Mouse (Mus musculus) gastrocnemius, adult 2 months (tissue): ENCODE data around the gene Zc3hav1l. TPM values are rescaled to one million over a fixed set of nuclear protein-coding genes. Genes with fewer than 3 reads are reported as not detected.

Experiments used
- DNase-seq: peaks from one replicate; pipeline ENCODE4 v3.0.0; 2022
- H3K27ac ChIP-seq: fragments of 200-600 bp; 2 replicates; pipeline ENCODE4 v1.8.1; 2022; ENCODE audit warnings: mild to moderate bottlenecking
- H3K4me3 ChIP-seq: fragments of 200-600 bp; 2 replicates; pipeline ENCODE4 v1.8.1; 2022; ENCODE audit warnings: mild to moderate bottlenecking, moderate library complexity
- CTCF ChIP-seq: fragments of 200-600 bp; IDR thresholded peaks from 2 replicates; pipeline ENCODE4 v1.8.1; 2022; ENCODE audit warnings: antibody characterized with exemption, mild to moderate bottlenecking, moderate library complexity
- intact Hi-C: fragments of 180-260 bp; cut with DNase I; formaldehyde crosslinking; loops from one replicate; pipeline ENCODE4 v1.15.1; 2025
- total RNA-seq, 2 experiments: library from RNA; stranded (reverse); gene quantifications; 2 replicates each; pipeline ENCODE4 v1.2.3; 2021

The Zc3hav1l gene
- total RNA-seq, 2 experiments from 2014 or later = 0.31 to 0.61 TPM

DNA sequence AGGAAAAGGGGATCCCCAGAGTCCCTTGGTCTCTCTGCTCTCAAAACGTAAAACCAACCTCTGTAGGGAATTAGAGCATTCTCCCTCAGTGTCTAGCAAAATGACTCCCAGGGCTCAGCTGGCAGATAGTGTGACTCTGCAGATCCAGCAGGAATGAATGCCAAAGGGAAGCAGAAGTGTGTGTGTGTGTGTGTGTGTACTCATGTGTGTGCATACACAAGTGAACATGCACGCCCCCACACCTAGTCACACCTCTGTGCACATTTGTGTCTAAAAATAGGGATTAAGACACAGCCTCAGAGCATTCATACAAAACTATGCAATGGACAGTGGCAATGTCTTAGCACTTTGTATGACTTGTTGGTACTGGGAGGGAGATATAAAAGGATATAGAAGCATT lies 43.3 kb downstream of the Zc3hav1l start:
- no peak for TF ChIP-seq CTCF
- intact Hi-C loops = no loop called here
- no peak for DNase-seq
- Histone ChIP-seq H3K4me3 (no peak overlapping the region), H3K27ac (no peak overlapping the region)

DNA sequence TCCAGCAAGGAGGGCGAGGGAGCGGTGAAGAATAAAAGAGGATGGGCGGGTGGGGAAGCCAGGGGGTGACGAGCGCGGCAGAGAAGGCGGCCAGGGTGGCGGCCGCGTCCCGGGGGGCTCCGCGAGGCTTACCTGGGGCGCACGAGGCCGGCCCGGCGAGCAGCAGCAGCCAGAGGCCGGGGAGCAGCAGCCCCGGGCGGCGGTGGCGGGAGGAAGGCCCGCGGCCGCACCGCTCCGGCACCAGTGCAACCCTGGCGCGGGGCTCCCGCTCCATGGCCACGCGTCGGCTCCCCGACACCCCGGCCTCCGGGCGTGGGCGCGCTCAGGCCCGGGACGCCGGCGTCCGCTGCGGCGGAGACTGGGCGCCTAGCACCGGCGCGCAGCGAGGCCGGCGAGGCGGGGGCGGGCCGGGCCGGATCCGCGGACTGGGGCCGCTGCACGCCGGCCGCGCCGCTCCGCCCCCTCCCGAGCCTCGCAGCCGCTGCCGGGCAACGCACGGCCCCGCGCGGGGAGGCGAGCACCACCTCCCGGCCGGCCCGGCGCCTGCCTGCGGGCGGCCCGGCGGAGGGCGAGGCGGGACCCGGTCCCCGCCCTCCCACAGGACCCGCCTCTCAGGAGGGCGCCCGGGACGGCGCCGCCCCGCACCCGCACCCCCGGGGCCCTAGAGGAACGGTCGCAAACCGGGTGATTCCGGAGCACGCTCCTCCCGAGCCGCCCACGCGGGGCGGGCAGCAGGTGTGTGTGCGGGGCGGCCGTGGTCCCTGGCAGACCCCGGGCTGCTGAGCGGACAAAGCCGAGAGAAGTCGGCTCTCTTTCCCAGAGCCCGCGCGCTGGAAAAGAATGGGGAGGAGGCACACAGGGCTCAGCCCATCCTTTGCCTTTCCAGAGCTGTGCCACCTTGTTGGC lies 45.1 kb downstream of the Zc3hav1l start, which contains the start of gene D630045J12Rik:
Gene D630045J12Rik, minus strand, starts transcription at position 274 of the 906 bp plus-strand sequence.
- Histone ChIP-seq H3K4me3 (peak within 1 kb of the TSS; percentile 86), H3K27ac (peak within 1 kb of the TSS; percentile 72)
- peak; percentile 91 for DNase-seq
- intact Hi-C loops = loop anchor here (1.0 kb wide), 1 partner anchor 94 kb away; no protein-coding TSS in a partner anchor
- TF ChIP-seq CTCF = peak; percentile 44

GRCm38 (mm10) chr6:38252766-38253735 lies 46.0 kb downstream of the Zc3hav1l start:
- TF ChIP-seq CTCF = no peak
- no peak for DNase-seq
- intact Hi-C loops = no loop called here
- H3K27ac ChIP-seq = peak overlapping the region; percentile 31; the same call in 1 of the 2 replicates
- H3K4me3 ChIP-seq = peak overlapping the region; percentile 86

- no peak for TF ChIP-seq CTCF
- intact Hi-C loops = no loop called here
- no peak for DNase-seq
- no peak overlapping the region for H3K27ac ChIP-seq
- H3K4me3 ChIP-seq = no peak overlapping the region
Measured at GRCm38 (mm10) chr6:38252139-38252538, 46.9 kb downstream of the Zc3hav1l start.

DNA sequence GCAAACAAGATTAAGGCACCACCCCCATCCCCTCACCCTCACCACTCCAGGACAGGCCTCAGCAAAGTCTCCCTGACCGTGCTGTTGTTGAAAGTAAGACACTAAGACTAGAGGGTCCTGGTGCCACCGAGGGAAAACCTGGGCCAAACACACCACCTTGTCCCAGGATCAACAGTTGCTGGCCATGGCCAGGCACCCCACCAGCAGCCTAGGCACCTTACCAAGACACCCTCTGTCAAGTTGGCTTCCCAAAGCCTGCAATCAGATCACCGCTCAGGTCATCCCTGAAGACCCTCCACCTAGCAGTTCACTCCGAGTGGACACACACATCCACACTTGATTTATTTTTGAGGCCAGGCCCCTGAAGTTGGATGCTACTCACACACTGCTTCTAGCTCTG lies 47.6 kb downstream of the Zc3hav1l start:
- no peak overlapping the region for H3K27ac ChIP-seq
- no peak for DNase-seq
- TF ChIP-seq CTCF = no peak
- H3K4me3 ChIP-seq = no peak overlapping the region
- intact Hi-C loops = no loop called here

DNA sequence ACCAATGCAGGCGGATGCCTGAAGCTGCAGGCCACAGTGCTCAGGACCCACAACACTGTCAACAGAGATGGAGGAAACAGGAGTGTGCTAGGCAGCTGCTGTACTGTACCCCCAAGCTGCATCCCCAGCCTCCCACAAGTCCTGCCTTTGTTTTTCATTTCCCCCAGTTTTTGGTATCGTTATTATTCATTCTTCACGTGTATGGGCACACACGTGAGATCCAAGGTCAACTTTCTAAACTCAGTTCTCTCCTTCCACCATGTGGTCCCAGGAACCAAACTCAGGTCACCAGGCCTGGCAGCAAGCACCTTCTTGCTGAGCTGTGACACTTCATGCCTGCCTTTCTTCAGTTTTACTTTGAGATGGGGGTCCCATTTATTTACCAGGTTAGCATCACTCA lies 51.7 kb downstream of the Zc3hav1l start:
- intact Hi-C loops = no loop called here
- no peak for DNase-seq
- no peak for TF ChIP-seq CTCF

GRCm38 (mm10) chr6:38244806-38245205 lies 54.3 kb downstream of the Zc3hav1l start:
- no peak for TF ChIP-seq CTCF
- Histone ChIP-seq H3K4me3 (no peak overlapping the region), H3K27ac (no peak overlapping the region)
- no peak for DNase-seq
- intact Hi-C loops = no loop called here

More for the DNA sequence above, 51.7 kb downstream of the Zc3hav1l start:
- Histone ChIP-seq H3K4me3 (no peak overlapping the region), H3K27ac (no peak overlapping the region)

- DNase-seq = no peak
- Histone ChIP-seq H3K27ac (no peak overlapping the region), H3K4me3 (no peak overlapping the region)
- intact Hi-C loops = no loop called here
- TF ChIP-seq CTCF = no peak
Measured at GRCm38 (mm10) chr6:38244167-38244566, 54.9 kb downstream of the Zc3hav1l start.

GRCm38 (mm10) chr6:38242833-38243232 lies 56.2 kb downstream of the Zc3hav1l start:
- Histone ChIP-seq H3K4me3 (no peak overlapping the region), H3K27ac (no peak overlapping the region)
- no peak for DNase-seq
- intact Hi-C loops = no loop called here
- TF ChIP-seq CTCF = no peak

DNA sequence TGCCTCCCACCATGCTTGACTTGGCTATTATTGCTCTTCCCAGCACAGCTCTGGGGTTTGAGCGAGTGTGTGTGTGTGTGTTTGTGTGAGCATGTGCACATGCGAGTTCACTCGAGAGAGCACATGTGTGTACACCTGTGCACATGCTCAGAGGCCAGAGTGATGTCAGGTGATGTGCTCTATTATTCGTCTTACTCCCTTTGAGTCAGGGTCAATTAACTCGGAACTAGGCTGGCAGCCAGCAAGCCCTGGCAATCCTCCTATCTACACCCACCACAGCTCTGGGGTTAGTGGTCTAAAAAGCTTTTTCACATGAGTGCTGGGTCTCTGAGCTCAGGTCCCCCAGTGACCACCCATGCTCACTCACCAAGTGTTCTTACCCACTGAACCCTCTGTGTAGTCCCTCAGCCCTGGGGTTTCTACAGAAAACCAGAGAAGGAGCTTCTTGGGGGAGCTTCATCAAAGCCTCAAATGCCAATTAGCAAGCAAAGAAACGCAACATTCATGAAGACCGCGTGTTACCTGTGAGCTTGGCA lies 56.7 kb downstream of the Zc3hav1l start:
- Histone ChIP-seq H3K27ac (no peak overlapping the region), H3K4me3 (no peak overlapping the region)
- intact Hi-C loops = no loop called here
- DNase-seq = no peak
- no peak for TF ChIP-seq CTCF

- no peak for TF ChIP-seq CTCF
- intact Hi-C loops = no loop called here
Measured at GRCm38 (mm10) chr6:38241508-38241907, 57.6 kb downstream of the Zc3hav1l start.

GRCm38 (mm10) chr6:38240618-38241017 lies 58.4 kb downstream of the Zc3hav1l start:
- no peak for TF ChIP-seq CTCF
- intact Hi-C loops = no loop called here
- no peak overlapping the region for H3K4me3 ChIP-seq
- no peak for DNase-seq
- no peak overlapping the region for H3K27ac ChIP-seq

More at GRCm38 (mm10) chr6:38241508-38241907, 57.6 kb downstream of the Zc3hav1l start:
- no peak for DNase-seq
- H3K27ac ChIP-seq = no peak overlapping the region
- H3K4me3 ChIP-seq = no peak overlapping the region
